Mouse (Mus musculus) myocyte (in vitro differentiated cells): ENCODE measurements at regions not wholly inside any gene's neighbourhood (a gene's known extent, or its start where the extent isn't known, plus 50 kb on each side); places are given as distances from the start of the nearest gene placed in this dataset.

Experiments
- H3K27me3 ChIP-seq: one replicate; pipeline ENCODE4 v1.6.1; 2011; ENCODE audit not compliant: control insufficient read depth, insufficient read depth, insufficient read length
- H3K36me3 ChIP-seq: one replicate; pipeline ENCODE4 v1.6.1; 2011; ENCODE audit not compliant: control insufficient read depth, insufficient read depth
- H3K4me2 ChIP-seq: one replicate; pipeline ENCODE4 v1.6.1; 2011; ENCODE audit warnings: low read depth, control low read depth
- H3K4me3 ChIP-seq: one replicate; pipeline ENCODE4 v1.5.1; 2011; ENCODE audit warnings: mild to moderate bottlenecking, control low read depth, moderate library complexity
- H3K79me2 ChIP-seq: one replicate; pipeline ENCODE4 v1.6.1; 2011; ENCODE audit not compliant: control insufficient read depth, insufficient read depth
- H3ac ChIP-seq: one replicate; pipeline ENCODE4 v1.6.1; 2011; ENCODE audit not compliant: control insufficient read depth, insufficient read length
- CEBPB ChIP-seq: IDR thresholded peaks from 2 replicates; pipeline ENCODE4 v1.6.1; 2011; ENCODE audit warnings: mild to moderate bottlenecking, moderate library complexity; ENCODE audit not compliant: poor library complexity, insufficient read depth, severe bottlenecking
- E2F4 ChIP-seq: IDR thresholded peaks from one replicate; pipeline ENCODE4 v1.6.1; 2011; ENCODE audit warnings: mild to moderate bottlenecking, control low read depth, moderate library complexity; ENCODE audit not compliant: insufficient read depth
- MAX ChIP-seq: IDR thresholded peaks from one replicate; pipeline ENCODE4 v1.6.1; 2011; ENCODE audit warnings: low read depth, mild to moderate bottlenecking, control low read depth
- MYOD1 ChIP-seq, 3 experiments: IDR thresholded peaks; one replicate each; pipeline ENCODE4 v1.6.1; 2011; ENCODE audit warnings: control low read depth in 2 of 3, low read depth in 2 of 3, mild to moderate bottlenecking in 2 of 3, moderate library complexity in 1 of 3; ENCODE audit not compliant: insufficient read length in 2 of 3, control insufficient read depth in 1 of 3
- MYOG ChIP-seq, 3 experiments: IDR thresholded peaks; one replicate each; pipeline ENCODE4 v1.6.1; 2011; ENCODE audit warnings: control low read depth in 2 of 3, low read depth in 2 of 3, mild to moderate bottlenecking in 2 of 3; ENCODE audit not compliant: insufficient read length in 2 of 3, control insufficient read depth in 1 of 3, insufficient read depth in 1 of 3
- POLR2A ChIP-seq: IDR thresholded peaks from one replicate; pipeline ENCODE4 v1.6.1; 2011; ENCODE audit warnings: low read depth, mild to moderate bottlenecking, control low read depth, moderate library complexity; ENCODE audit not compliant: insufficient read length
- POLR2AphosphoS2 ChIP-seq: IDR thresholded peaks from one replicate; pipeline ENCODE4 v1.6.1; 2011; ENCODE audit warnings: low read depth, control low read depth; ENCODE audit not compliant: insufficient read length
- REST ChIP-seq: IDR thresholded peaks from one replicate; pipeline ENCODE4 v1.6.1; 2011; ENCODE audit warnings: mild to moderate bottlenecking, control low read depth, moderate library complexity; ENCODE audit not compliant: insufficient read depth, insufficient read length
- SRF ChIP-seq: IDR thresholded peaks from one replicate; pipeline ENCODE4 v1.6.1; 2011; ENCODE audit warnings: low read depth; ENCODE audit not compliant: control insufficient read depth, insufficient read length
- TCF12 ChIP-seq: IDR thresholded peaks from one replicate; pipeline ENCODE4 v1.6.1; 2011; ENCODE audit warnings: mild to moderate bottlenecking, control low read depth; ENCODE audit not compliant: poor library complexity, insufficient read depth, severe bottlenecking
- TCF3 ChIP-seq: IDR thresholded peaks from one replicate; pipeline ENCODE4 v1.6.1; 2011; ENCODE audit warnings: low read depth, control low read depth; ENCODE audit not compliant: insufficient read length
- USF1 ChIP-seq: IDR thresholded peaks from one replicate; pipeline ENCODE4 v1.6.1; 2011; ENCODE audit warnings: low read depth, mild to moderate bottlenecking, control low read depth, moderate library complexity

- Histone ChIP-seq H3K4me2 (no peak overlapping the region), H3ac (no peak overlapping the region), H3K36me3 (no peaks in the 10 kb centered on the region), H3K79me2 (no peaks in the 10 kb centered on the region), H3K4me3 (no peak overlapping the region), H3K27me3 (no peaks in the 10 kb centered on the region)
- no peak for TF ChIP-seq REST
- no peak for TF ChIP-seq USF1
Measured at GRCm38 (mm10) chr10:53852091-53852490, 101.2 kb upstream of the Fam184a start.

DNA sequence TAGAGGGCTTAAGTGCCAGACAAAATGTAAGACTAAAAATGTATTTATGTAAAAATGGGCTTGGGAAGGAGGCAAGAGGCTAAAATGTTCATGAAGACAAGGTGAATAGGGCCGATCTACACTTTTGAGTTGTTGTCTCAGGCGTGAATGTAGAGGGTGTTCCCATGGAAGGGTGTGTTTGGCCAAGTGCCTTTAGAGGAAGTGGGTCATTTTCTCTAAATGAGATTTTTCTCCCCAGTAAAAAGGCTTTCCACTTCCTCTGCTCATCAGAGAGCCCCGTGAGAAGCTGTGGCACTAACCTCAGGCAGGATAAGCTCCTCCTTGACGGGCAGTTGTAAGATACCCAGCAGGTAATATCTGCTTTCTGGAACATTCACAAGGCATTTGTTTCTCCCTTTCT is 99.6 kb upstream of the Fam184a start:
- no peaks in the 10 kb centered on the region for H3K79me2 ChIP-seq
- no peak overlapping the region for H3K4me2 ChIP-seq
- H3ac ChIP-seq, result no peak overlapping the region
- no peaks in the 10 kb centered on the region for H3K27me3 ChIP-seq
- H3K4me3 ChIP-seq, result no peak overlapping the region
- H3K36me3 ChIP-seq, result no peaks in the 10 kb centered on the region
- no peak for TF ChIP-seq TCF3
- TF ChIP-seq TCF12, result no peak
- TF ChIP-seq MYOD1 (IDR thresholded peaks at IDR 0.05; ENCODE audit: control insufficient read depth in 1 of 3, insufficient read length in 2 of 3, low read depth in 2 of 3), result no peak
- TF ChIP-seq POLR2AphosphoS2, result no peak
- TF ChIP-seq USF1, result no peak
- TF ChIP-seq MYOG (IDR thresholded peaks at IDR 0.05; ENCODE audit: control insufficient read depth in 1 of 3, insufficient read depth in 1 of 3, insufficient read length in 2 of 3, low read depth in 2 of 3), result no peak
- no peak for TF ChIP-seq SRF
- no peak for TF ChIP-seq REST
- TF ChIP-seq POLR2A, result no peak
- no peak for TF ChIP-seq E2F4
- TF ChIP-seq CEBPB, result no peak
- TF ChIP-seq MAX, result no peak

- no peak overlapping the region for H3ac ChIP-seq
- H3K36me3 ChIP-seq, result no peaks in the 10 kb centered on the region
- H3K4me2 ChIP-seq, result no peak overlapping the region
- TF ChIP-seq CEBPB, result no peak
- no peak for TF ChIP-seq REST
- TF ChIP-seq POLR2A, result no peak
- TF ChIP-seq TCF12, result no peak
- H3K27me3 ChIP-seq, result no peaks in the 10 kb centered on the region
- no peak overlapping the region for H3K4me3 ChIP-seq
- no peaks in the 10 kb centered on the region for H3K79me2 ChIP-seq
Measured at GRCm38 (mm10) chr10:53813244-53813620, 62.3 kb upstream of the Fam184a start.

DNA sequence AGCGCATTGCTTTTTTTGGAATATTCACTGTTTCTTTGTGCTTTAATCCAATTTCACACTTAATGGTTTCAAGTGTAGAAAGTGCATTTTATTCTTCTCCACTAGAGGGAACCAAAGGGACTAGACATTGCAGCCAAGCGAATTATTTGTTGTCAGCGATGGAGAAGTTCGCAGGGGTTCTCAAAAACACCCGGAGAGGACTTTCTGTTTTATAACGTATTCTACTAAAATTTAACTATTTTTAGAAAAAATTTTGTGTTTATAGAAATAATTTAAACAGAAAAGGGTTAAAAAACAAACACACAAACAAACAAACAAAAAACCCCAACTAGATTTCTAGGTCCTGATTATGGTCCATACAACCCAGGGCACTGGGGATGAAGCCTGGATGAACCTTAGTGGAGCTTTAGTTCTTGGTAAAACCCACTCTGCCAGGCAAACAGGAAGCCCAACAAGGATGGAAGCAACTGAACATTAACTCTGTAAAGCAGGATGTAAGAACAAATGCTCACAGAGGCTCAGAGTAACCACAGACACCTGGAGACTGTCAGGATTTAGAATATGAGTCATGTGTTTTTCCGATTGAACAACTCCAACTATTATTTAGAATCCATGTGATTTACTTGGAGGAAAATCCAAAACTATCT is 61.8 kb upstream of the Fam184a start:
- TF ChIP-seq POLR2A (no peak), POLR2AphosphoS2 (no peak), TCF12 (no peak), E2F4 (no peak), SRF (no peak), USF1 (no peak), MYOG (IDR thresholded peaks at IDR 0.05; ENCODE audit: control insufficient read depth in 1 of 3, insufficient read depth in 1 of 3, insufficient read length in 2 of 3, low read depth in 2 of 3) (no peak), MYOD1 (IDR thresholded peaks at IDR 0.05; ENCODE audit: control insufficient read depth in 1 of 3, insufficient read length in 2 of 3, low read depth in 2 of 3) (no peak), MAX (no peak), REST (no peak), CEBPB (no peak), TCF3 (no peak)
- peak overlapping the region; percentile 59 for H3K4me2 ChIP-seq
- no peak overlapping the region for H3K4me3 ChIP-seq
- no peaks in the 10 kb centered on the region for H3K79me2 ChIP-seq
- H3K27me3 ChIP-seq, result no peaks in the 10 kb centered on the region
- no peak overlapping the region for H3ac ChIP-seq
- H3K36me3 ChIP-seq, result no peaks in the 10 kb centered on the region

DNA sequence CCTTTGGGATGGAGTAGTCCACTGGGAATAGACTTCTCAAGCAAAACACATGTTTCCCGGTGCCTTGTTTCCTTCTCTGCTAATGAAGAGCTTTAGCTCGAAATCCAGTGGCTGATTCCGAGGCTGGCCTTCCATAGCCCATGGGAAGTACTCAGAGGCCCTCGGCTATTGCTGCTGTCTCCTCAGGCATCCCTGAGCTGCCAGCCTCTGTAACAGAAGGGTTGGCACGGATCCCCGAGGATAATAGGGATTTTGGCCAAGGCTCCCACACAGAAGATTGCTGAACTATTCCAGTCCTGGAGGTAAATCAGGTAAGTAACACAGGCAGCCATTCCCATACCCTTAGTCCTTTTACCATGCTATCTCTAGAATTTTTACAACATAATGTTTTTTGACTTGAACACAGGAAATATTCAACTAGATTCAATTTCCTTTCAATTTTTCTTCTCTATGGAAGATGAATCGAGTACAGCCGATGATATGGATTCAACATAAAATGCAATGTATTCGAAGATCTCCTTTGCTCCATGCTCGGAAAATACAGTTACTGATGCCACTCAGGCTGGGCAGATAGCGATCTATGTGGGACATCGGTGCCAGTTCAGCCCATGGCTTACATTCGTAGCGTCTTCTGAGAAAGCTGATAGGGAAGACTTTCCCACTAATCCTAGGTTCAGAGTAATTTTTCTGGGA is 61.1 kb upstream of the Fam184a start:
- Histone ChIP-seq H3K4me2 (peak overlapping the region; percentile 59), H3K27me3 (no peaks in the 10 kb centered on the region), H3ac (no peak overlapping the region), H3K79me2 (no peaks in the 10 kb centered on the region), H3K36me3 (no peaks in the 10 kb centered on the region), H3K4me3 (no peak overlapping the region)
- TF ChIP-seq MYOG (IDR thresholded peaks at IDR 0.05; ENCODE audit: control insufficient read depth in 1 of 3, insufficient read depth in 1 of 3, insufficient read length in 2 of 3, low read depth in 2 of 3), result no peak
- TF ChIP-seq USF1, result no peak
- TF ChIP-seq MAX, result no peak
- no peak for TF ChIP-seq MYOD1 (IDR thresholded peaks at IDR 0.05; ENCODE audit: control insufficient read depth in 1 of 3, insufficient read length in 2 of 3, low read depth in 2 of 3)
- TF ChIP-seq POLR2A, result no peak
- no peak for TF ChIP-seq CEBPB
- TF ChIP-seq TCF12, result no peak
